Mouse (Mus musculus) midbrain, embryonic 11.5 days (tissue): ENCODE results near the gene Adam12. TPM values are rescaled to one million over a fixed set of nuclear protein-coding genes. Genes with fewer than 3 reads are reported as not detected.

Experiments
- ATAC-seq: fragments of 200-750 bp; cut with Nextera tagmentation; 2 replicates; pipeline ENCODE4 v1.8.0; 2017; ENCODE audit warnings: moderate TSS enrichment, moderate library complexity; ENCODE audit not compliant: low FRiP score
- DNase-seq: peaks from one replicate; pipeline ENCODE4 v3.0.0; 2015; ENCODE audit warnings: low spot score; ENCODE audit errors: missing footprints
- H3K27ac ChIP-seq: fragments of 300-500 bp; sonication (generic); 2 replicates; pipeline ENCODE4 v1.5.1; 2014; ENCODE audit warnings: low read depth, low read length
- H3K27me3 ChIP-seq: fragments of 300-500 bp; sonication (generic); 2 replicates; pipeline ENCODE4 v1.6.1; 2014; ENCODE audit warnings: mild to moderate bottlenecking, low read length, moderate library complexity, mixed read lengths; ENCODE audit not compliant: control insufficient read depth, insufficient read depth
- H3K36me3 ChIP-seq: fragments of 300-500 bp; sonication (generic); 2 replicates; pipeline ENCODE4 v1.6.1; 2014; ENCODE audit warnings: mild to moderate bottlenecking, low read length, moderate library complexity, mixed read lengths; ENCODE audit not compliant: control insufficient read depth, insufficient read depth
- H3K4me1 ChIP-seq: fragments of 300-500 bp; sonication (generic); 2 replicates; pipeline ENCODE4 v1.6.1; 2014; ENCODE audit warnings: low read length; ENCODE audit not compliant: control insufficient read depth, insufficient read depth
- H3K4me2 ChIP-seq: fragments of 300-500 bp; sonication (generic); 2 replicates; pipeline ENCODE4 v1.6.1; 2014; ENCODE audit warnings: mild to moderate bottlenecking, moderate library complexity
- H3K4me3 ChIP-seq: fragments of 300-500 bp; sonication (generic); 2 replicates; pipeline ENCODE4 v1.5.1; 2014; ENCODE audit warnings: low read depth, low read length
- H3K9ac ChIP-seq: fragments of 300-500 bp; sonication (generic); 2 replicates; pipeline ENCODE4 v1.6.1; 2014; ENCODE audit warnings: low read length
- H3K9me3 ChIP-seq: fragments of 300-500 bp; sonication (generic); 2 replicates; pipeline ENCODE4 v1.6.1; 2016; ENCODE audit warnings: low read length; ENCODE audit not compliant: control insufficient read depth
- WGBS: fragments of 180-500 bp; shearing (Covaris S2); extraction: QIAGEN DNeasy Blood & Tissue Kit; methylation state at CpG from one replicate; pipeline ENCODE4 v1.1.7; 2014; 5-methylcytosine and 5-hydroxymethylcytosine counted together
- polyA plus RNA-seq: library from polyadenylated mRNA; unstranded; fragments of >200 nt; fragmentation: Nextera tagmentation; extraction: Ambion mirVana; gene quantifications from 2 replicates; pipeline ENCODE4 v1.2.1, GENCODE M21; 2014

The Adam12 gene
- polyA plus RNA-seq, 1 experiment from 2014 or later: 1.5 TPM

GRCm38 (mm10) chr7:134190101-134190500 is 41.8 kb downstream of the Adam12 start:
- Histone ChIP-seq H3K27me3 (no peaks in the 10 kb centered on the region), H3K4me1 (no peaks in the 10 kb centered on the region), H3K4me3 (no peak overlapping the region), H3K27ac (no peak overlapping the region), H3K4me2 (no peak overlapping the region), H3K9ac (no peak overlapping the region), H3K9me3 (no peaks in the 10 kb centered on the region), H3K36me3 (no peaks in the 10 kb centered on the region)
- ATAC-seq (no peak), DNase-seq (no peak)
- WGBS: 90% methylated on average over 6 of the region's 6 CpGs

- Histone ChIP-seq H3K36me3 (no peaks in the 10 kb centered on the region), H3K4me1 (no peaks in the 10 kb centered on the region), H3K27ac (no peak overlapping the region), H3K9me3 (no peaks in the 10 kb centered on the region; the same call in 1 of the 2 replicates), H3K4me2 (no peak overlapping the region), H3K9ac (no peak overlapping the region), H3K27me3 (no peaks in the 10 kb centered on the region), H3K4me3 (no peak overlapping the region)
- 93% methylated on average over 6 of the region's 6 CpGs for WGBS
- no peak for ATAC-seq
- DNase-seq: no peak
These were observed 43.4 kb downstream of the Adam12 start for GRCm38 (mm10) chr7:134188565-134188964.

DNA sequence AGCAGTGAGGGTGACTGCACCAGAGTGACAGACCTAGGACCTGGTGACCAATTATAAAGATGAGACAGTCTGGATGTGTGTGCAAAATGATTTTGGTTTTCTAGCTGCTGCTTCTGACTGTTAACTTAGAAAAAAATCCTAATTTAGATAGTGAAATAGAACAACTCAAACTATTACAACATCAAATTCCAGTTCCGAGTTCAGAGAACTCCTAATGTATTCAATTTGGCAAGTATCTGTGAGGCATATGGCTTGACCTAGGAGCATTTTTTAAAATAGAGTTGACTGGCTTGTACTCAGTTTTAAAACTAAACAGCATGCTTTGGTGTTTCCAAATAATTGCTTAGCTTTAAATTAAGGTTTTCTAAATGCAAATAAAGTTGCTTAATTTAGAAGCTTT is 44.0 kb downstream of the Adam12 start:
- WGBS: 90% methylated on average over 1 of the region's 1 CpGs
- H3K4me1 ChIP-seq: no peaks in the 10 kb centered on the region
- H3K4me3 ChIP-seq: no peak overlapping the region
- no peak overlapping the region for H3K9ac ChIP-seq
- no peaks in the 10 kb centered on the region for H3K27me3 ChIP-seq
- no peak overlapping the region for H3K27ac ChIP-seq
- no peaks in the 10 kb centered on the region for H3K36me3 ChIP-seq
- H3K4me2 ChIP-seq: no peak overlapping the region
- H3K9me3 ChIP-seq: no peaks in the 10 kb centered on the region; the same call in 1 of the 2 replicates
- ATAC-seq (no peak), DNase-seq (no peak)

DNA sequence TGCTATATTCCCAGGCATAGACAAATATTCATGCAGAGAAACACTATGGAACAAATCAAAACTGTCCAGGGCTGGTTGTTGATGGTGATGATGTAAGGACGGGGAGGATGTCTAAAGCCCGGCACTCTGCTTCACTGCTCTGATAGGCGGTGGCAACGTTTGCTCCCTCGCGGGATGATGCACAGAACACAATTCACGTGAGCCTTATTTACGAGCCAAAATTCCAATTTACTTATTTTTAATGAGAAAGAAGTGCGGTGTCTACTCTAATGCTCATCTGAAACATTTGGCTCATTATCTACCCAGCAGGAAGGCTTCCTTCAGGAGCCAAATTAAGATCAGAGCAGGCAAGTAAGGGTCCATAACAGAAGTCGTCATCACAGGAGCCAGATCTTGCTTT is 45.4 kb downstream of the Adam12 start:
- Histone ChIP-seq H3K27ac (no peak overlapping the region), H3K27me3 (no peaks in the 10 kb centered on the region), H3K9ac (no peak overlapping the region), H3K9me3 (no peaks in the 10 kb centered on the region; the same call in 1 of the 2 replicates), H3K4me2 (no peak overlapping the region), H3K4me1 (no peaks in the 10 kb centered on the region), H3K4me3 (no peak overlapping the region), H3K36me3 (no peaks in the 10 kb centered on the region)
- WGBS: 91% methylated on average over 10 of the region's 10 CpGs
- no peak for ATAC-seq
- DNase-seq: no peak

DNA sequence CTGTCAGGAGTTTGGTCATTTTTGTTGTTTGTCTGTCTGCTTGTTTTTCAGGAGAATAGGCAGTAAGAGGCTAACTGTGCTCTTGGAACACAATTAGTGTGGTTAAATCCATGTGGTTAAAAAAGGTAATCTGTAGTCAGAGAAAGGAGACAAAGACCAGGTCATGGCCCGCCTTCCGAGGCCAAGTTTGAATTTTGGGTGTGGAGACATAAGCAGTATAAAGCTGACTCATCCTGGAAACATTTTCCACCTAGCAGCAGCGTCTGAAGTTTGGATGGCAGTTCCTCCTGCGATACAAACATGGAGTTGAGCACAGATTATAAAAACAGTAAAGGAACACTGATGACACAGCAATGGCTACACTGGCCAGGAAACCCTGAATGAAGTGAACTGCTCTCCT is 46.2 kb downstream of the Adam12 start:
- WGBS: 95% methylated on average over 4 of the region's 4 CpGs
- no peak overlapping the region for H3K9ac ChIP-seq
- H3K4me2 ChIP-seq: no peak overlapping the region
- DNase-seq: no peak
- H3K9me3 ChIP-seq: no peaks in the 10 kb centered on the region; the same call in 1 of the 2 replicates
- no peaks in the 10 kb centered on the region for H3K4me1 ChIP-seq
- no peak overlapping the region for H3K27ac ChIP-seq
- no peak overlapping the region for H3K4me3 ChIP-seq
- H3K36me3 ChIP-seq: no peaks in the 10 kb centered on the region
- ATAC-seq: no peak
- H3K27me3 ChIP-seq: no peaks in the 10 kb centered on the region

DNA sequence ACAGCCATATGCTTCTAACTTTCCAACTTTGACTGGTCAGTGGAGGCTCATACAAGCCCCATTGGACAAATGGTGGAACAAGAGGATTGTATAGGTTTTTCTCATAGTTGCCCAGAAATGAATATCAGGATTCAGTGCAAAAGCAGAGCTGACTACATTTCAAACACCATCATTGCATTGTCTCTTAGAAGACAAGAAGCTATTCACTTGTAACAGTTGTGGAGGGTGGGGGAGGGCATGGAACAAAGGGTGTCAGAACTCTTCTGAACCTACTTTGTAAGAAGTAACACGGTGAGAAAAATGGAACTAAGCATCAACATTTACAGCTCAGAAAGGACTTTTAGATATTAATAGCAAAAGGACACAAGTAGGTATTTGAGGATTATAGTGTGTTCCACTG is 50.2 kb downstream of the Adam12 start:
- 68% methylated on average over 1 of the region's 1 CpGs for whole genome bisulfite sequencing
- Histone ChIP-seq H3K9ac (no peak overlapping the region), H3K4me2 (no peak overlapping the region), H3K27ac (no peak overlapping the region), H3K4me3 (no peak overlapping the region), H3K27me3 (no peaks in the 10 kb centered on the region), H3K9me3 (no peaks in the 10 kb centered on the region; the same call in 1 of the 2 replicates), H3K4me1 (no peaks in the 10 kb centered on the region), H3K36me3 (no peaks in the 10 kb centered on the region)
- ATAC-seq: no peak
- DNase-seq: no peak

DNA sequence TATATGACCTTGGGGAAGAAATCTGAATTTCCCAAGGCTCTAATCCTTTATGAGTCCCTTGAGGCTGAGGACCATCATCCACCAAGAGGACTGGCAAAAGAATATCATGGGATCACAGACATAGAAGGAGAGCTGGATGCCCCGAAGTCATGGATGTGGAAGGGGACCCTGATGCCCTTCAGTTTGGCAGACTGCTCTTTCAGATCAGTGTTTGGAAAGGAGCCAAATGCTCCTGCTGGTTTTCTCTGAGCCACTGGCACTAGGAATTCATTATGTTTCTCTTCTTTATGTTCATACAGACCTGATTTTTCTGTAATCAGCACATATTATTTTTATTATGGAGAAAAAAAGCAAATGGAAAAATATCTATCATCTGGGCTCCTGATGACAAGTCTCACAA is 50.9 kb downstream of the Adam12 start:
- ATAC-seq (no peak), DNase-seq (no peak)
- no peak overlapping the region for H3K4me3 ChIP-seq
- no peak overlapping the region for H3K4me2 ChIP-seq
- no peak overlapping the region for H3K9ac ChIP-seq
- no peaks in the 10 kb centered on the region for H3K27me3 ChIP-seq
- no peak overlapping the region for H3K27ac ChIP-seq
- no peaks in the 10 kb centered on the region for H3K36me3 ChIP-seq
- no peaks in the 10 kb centered on the region; the same call in 1 of the 2 replicates for H3K9me3 ChIP-seq
- H3K4me1 ChIP-seq: no peaks in the 10 kb centered on the region
- 88% methylated on average over 1 of the region's 1 CpGs for WGBS

- WGBS: 83% methylated on average over 2 of the region's 2 CpGs
- ATAC-seq (no peak), DNase-seq (no peak)
- no peak overlapping the region for H3K4me3 ChIP-seq
- no peak overlapping the region for H3K27ac ChIP-seq
- H3K9me3 ChIP-seq: no peaks in the 10 kb centered on the region
- H3K4me1 ChIP-seq: no peaks in the 10 kb centered on the region
- H3K4me2 ChIP-seq: no peak overlapping the region
- no peaks in the 10 kb centered on the region for H3K36me3 ChIP-seq
- no peak overlapping the region for H3K9ac ChIP-seq
- no peaks in the 10 kb centered on the region for H3K27me3 ChIP-seq
These were observed 54.9 kb downstream of the Adam12 start for GRCm38 (mm10) chr7:134177051-134177450.

DNA sequence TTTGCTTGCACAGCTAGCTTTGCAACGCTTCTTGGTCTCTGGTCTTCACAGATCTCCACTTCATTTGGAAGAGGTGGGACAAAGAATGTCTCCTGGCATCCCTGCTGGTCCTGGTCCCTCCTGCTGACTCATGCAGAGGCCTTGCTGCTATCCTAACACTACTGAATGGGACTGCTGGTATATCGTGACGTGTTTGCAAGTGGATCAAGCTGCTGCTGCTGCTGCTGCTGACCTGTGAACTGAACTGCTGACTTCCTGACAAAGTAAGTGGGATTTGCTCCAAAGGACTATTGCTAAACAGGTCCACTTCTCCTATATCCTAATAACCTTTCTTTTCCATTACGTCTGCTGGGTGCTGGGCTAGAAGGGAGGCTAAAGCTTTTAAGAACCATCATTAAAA is 56.7 kb downstream of the Adam12 start:
- no peak overlapping the region for H3K27ac ChIP-seq
- no peaks in the 10 kb centered on the region for H3K36me3 ChIP-seq
- no peaks in the 10 kb centered on the region for H3K27me3 ChIP-seq
- no peak overlapping the region for H3K9ac ChIP-seq
- WGBS: 73% methylated on average over 4 of the region's 4 CpGs
- H3K4me1 ChIP-seq: no peaks in the 10 kb centered on the region
- no peaks in the 10 kb centered on the region for H3K9me3 ChIP-seq
- H3K4me2 ChIP-seq: no peak overlapping the region
- ATAC-seq (no peak), DNase-seq (peak; percentile 65)
- no peak overlapping the region for H3K4me3 ChIP-seq
